Mouse (Mus musculus): ENCODE data around the gene Olfr129.

Gene Olfr129

DNA sequence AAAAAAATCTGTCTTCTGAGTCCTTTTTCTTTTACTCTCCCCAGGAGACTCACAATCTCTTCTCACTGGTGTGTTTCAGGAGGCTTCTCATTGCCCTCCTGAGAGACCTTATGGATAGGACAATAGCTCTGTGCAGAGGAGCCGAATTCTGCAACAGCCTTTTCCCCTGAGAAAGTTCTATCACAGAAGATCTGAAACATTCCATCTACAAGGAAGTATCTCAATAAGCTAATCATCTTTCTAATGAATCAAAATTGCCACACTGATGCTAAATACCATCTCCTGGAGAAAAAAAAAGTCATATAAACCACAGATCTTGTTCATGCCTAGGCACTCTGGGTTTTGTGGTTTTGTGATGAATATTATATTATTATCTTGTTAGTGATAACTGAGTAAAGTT lies at the start of gene Olfr129:
TSS of gene Olfr129 (minus strand) at position 101 of the 400 bp plus-strand sequence.
- no peak for DNase-seq (ENCODE audit: extremely low read depth, insufficient read length, low spot score)

DNA sequence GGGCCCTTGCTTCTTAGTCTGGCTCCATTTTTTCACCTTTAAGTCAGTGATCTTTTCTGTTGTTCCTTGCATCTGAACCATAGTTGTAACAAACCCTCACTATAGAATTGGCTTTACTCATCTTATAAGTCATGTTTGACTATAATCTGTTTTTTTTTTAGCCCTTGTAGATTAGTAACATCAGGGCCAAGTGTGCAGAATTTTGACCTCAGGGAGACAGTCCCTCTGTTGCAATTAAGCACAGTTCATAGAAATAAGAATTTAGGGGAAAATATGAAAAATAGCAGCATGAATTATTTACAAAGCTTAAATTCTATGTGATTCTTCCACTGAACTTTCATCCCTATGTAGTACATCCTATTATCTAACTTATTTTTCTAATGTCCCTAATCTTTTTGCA lies 28.7 kb upstream of the Olfr129 start, which contains the start of gene Olfr131:
TSS of gene Olfr131 (minus strand) at position 101 of the 400 bp plus-strand sequence.
- DNase-seq (ENCODE audit: extremely low read depth, insufficient read length, low spot score), result no peak

DNA sequence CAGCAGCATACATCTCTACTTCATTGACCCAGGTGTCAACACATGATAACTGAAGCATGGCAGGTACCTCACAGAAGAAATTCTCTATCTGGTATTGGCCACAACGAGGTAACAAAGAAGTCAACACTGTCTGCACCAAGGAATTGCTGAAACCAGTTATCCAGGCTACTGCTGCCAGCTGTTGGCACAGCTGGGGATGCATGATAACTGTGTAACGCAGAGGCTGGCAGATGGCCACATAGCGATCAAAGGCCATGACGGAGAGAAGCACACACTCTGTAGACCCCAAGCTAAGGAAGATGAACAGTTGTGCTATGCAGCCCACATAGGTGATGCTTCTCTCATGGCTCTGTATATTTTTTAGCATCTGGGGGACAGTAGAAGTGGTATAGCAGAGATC lies 22.5 kb upstream of the Olfr129 start:
- no peak for DNase-seq (ENCODE audit: extremely low read depth, insufficient read length, low spot score)

DNA sequence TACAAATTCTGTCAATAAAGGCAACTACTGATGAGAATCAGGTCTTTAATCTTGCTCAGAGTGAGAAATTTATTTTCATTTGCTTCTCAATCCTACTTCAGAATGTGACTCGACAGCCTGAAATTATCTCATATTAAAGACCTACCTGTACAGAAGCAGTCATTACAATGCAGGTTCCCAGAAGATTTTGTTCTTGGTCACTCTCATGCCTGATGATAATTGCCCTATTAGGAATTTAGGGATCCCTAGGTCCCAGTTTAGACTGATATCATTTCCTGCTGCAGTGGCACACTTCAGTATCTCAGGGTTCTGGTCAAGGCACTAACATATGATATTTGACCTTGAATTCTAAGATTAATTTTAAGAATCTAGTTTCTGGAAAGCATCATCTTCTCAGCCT lies 3.7 kb upstream of the Olfr129 start, which contains the start of gene Olfr130:
TSS of gene Olfr130 (plus strand) at position 301 of the 400 bp plus-strand sequence.
- DNase-seq (ENCODE audit: extremely low read depth, insufficient read length, low spot score), result no peak

- DNase-seq (ENCODE audit: extremely low read depth, insufficient read length, low spot score), result no peak
Measured at GRCm38 (mm10) chr17:38026297-38026696, 33.6 kb downstream of the Olfr129 start.

- DNase-seq (ENCODE audit: extremely low read depth, insufficient read length, low spot score), result no peak
Measured at GRCm38 (mm10) chr17:38016341-38016740, 43.5 kb downstream of the Olfr129 start.

DNA sequence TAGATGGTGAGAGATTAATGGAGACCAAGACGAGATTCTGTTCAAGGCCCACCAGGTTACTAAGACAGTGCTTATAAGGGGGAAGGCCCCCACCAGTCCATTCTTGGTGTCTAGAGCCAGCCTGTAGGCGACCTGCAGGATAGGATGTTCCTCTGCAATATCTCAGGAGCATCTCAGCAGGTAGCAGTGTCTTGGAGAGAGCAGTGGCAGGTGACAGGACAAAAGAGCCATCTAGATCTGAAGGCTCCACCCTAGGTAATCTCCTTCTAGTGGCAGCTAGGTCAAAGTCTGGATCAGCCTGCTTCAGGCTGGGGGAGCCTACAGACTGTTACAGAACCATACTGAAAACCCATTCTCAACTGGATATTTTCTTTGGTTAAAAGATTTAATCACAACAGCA lies 54.9 kb downstream of the Olfr129 start:
- DNase-seq (ENCODE audit: extremely low read depth, insufficient read length, low spot score), result no peak
